Mouse (Mus musculus) thymus, adult 18-20 months (tissue): Measurements from ENCODE around the gene Rab6a.

Experiments
- DNase-seq, 2 experiments: peaks; one replicate each; pipeline ENCODE4 v3.0.0; 2022; ENCODE audit warnings: mixed read lengths in 2 of 2

Gene Rab6a

DNA sequence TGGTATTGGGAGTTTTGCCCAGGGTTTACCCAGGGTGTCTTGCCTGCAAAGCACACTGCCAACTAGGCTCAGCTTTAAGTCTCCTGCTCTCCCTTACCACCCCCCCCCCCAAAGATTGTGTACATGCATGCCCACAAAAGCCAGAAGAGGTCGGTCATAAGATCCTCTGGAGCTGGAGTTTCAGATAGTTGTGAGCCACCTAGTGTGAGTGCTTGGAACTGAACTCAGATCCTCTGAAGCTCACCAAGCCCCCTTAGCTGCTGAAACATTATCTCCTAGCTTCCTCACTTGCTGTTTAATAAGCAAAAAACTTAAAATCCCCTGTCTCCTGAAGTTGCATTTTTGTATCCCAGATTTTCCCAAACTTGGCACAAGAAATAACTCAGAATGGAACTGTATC lies 30.4 kb downstream of the Rab6a start:
- no peak for DNase-seq

DNA sequence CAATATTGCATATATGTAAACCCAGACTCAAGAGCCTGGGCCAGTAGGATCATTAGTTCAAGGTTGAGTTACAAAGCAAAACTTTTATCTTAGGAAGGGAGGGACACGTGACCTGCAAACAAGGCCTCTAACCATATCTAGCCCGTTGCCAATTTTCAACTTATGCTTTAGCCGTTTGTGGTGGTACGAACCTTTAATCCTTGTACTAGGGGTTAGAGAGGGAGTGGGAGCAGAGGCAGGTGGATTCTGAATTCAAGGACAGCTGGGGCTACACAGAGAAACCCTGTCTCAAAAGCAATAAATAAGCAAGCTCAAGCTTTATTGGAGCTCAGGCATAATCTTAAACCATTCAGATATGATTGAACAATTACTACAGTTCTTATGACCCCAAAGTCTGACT lies 35.2 kb downstream of the Rab6a start:
- no peak for DNase-seq

DNA sequence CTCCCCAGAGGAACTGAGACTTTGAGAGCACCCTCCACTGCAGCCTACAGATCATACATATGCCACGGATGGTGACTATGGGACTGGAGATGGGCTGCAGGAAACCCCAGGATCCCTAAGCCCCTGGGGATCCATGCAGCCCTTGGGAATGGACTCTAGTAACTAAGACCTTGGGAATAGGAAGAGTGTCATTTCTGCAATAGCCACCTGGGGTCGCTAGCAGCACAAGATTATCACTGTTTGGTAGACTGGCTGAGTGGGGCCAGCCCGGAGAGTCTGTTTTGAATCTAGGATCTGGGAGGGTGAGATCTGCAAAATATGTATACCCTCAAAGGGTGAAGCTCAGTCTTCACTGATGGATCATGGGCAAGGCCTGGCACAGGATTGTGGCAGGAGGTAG lies 37.9 kb downstream of the Rab6a start:
- no peak for DNase-seq

DNA sequence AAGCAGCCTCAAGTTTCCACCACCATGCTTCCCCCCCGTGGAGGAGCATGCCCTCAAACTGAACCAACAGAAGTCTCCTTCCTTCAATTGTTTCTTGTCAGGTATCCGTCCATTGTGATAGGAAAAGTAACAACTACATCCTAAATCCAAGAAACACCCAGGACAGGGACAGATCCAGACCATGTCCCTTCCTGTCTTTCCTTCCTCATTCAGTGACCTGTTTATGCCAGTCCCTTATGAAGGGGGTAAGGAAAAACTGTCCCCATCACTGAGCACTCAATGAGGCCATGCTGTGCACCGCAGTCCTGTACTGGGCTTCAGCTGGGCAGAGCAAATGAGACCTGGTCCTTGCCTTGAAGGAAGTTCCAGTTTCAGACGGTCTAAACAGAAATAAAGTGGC lies 41.9 kb downstream of the Rab6a start:
- DNase-seq: no peak

DNA sequence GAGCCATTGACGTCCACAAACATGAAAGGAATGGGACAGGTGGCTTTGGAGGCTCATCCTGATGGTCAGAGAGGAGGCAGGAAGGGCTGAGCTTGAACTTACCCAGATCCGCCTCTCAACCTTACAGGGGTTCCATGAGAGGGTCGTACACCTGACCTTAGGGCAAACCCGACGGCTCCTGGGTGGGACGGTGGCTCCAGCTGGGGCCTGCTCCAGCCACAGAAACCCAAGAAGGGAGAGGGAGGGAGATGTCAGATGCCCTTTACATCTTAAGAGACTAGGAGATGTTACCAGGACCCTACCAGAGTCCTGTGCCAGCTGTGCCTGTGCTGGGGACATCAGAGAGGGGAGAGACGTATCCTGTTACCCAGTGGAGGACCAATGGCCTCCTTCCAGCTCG lies 42.6 kb downstream of the Rab6a start:
- no peak for DNase-seq

DNA sequence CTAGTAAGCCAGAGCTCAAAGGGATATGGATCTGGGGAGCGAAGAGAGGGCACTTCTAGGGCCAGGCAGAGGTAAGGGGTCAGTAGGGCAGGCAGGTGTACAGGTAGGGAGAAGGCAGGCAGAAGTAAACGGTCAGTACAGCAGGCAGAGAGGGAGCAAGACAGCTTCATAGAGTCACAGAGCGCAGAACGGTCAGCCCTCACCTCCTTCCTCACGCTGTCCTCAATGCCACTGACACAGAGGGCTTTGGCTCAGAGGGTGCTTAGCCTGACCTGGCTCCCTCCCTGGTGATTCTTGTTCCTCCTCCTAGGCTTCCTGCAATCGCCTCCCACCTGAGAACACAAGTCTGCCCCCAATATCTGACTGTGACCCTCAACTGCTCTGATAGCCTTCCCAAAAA lies 43.2 kb downstream of the Rab6a start:
- no peak for DNase-seq

DNA sequence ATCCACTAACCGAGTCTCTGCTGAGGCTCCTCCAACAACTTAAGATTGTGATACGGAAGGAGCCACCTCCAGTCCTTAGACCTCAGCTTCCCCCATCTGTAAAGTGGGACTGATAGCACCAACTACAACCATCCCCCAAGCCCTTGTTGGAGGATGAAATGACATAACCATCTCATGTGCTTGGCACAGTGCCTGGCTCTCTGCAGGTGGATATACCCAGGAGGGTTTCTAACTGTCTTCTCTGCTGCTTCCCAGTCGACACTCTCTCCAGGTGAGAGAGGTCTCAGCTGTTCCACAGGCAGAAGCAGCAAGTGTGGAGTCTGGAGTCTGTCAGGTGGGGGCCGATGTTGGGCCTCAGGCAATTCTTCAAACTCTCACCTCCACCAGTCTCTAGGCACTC lies 43.8 kb downstream of the Rab6a start:
- DNase-seq: no peak

DNA sequence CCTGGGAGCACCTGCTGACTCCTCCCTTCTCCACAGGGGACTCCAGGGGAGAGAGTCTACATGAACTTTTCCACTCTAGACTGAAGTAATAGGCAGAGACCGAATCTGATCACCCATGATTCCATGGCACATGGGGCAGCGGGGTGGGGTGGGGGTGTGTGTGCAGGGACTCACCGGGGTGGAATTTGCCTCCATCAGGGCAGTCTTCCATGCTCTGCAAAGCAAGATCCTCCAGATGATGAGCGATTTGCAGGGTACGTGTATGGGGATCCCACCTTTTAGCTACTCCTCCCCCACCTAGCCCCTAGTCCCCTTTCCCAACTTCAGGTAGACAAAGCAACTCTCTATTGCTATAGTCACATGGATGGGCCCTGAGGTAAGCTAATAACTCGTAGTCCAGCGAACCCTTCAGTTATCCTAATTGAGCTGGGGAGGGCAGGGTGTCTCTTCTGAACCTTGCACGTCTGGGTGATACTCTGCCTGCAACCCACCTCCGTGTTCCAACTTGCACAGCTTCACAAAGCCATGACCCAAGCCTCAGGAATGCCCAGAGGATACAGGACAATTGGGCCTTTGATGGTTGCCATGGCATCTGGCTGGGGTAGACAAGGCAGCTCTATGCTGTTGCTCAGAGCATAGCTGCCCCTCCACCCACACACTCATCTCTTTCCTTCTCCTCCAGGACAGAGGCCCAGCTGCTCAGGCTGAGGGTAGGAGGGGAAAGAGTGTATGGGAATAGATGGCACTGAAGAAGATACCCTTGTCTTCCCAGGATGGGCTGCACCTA lies 46.5 kb downstream of the Rab6a start:
- DNase-seq: no peak

DNA sequence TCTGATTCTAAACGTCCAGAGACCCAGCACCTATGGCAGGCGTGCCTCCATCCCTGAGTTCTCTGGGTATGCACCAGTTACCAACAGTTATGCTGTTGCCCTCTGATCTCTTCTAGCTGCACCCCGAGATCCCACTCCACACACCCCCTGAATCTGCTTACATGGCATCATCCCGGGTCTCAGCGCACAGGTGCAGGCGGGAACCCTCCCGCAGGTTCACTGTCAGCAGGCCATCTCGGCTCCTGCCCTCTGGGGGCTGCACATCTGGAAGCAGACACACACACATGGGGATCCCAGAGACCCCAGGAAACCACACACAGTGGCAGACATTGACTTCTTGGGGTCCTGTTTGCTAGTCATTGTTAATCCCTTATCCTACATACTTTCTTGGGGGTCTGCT lies 47.2 kb downstream of the Rab6a start:
- DNase-seq: no peak

DNA sequence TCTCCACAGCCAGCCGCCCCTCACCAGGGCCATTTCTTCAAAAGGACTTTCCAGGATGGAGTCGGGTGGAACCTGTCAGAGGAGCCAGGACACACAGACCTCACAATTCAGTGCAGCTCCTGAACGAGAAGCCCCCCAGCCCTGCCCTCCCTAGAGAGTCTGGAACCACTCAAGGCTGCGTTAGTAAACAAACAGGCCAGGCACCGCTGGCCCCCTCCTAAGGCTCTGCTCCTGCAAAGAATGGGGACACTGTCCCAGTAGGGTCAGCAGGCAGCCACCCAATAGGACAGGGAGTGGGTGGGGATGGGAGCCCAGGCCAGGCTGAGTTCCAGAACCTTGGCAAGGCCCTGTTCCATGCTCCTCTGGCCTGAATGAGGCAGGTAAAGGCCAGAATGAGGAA lies 49.5 kb downstream of the Rab6a start:
- DNase-seq: no peak

DNA sequence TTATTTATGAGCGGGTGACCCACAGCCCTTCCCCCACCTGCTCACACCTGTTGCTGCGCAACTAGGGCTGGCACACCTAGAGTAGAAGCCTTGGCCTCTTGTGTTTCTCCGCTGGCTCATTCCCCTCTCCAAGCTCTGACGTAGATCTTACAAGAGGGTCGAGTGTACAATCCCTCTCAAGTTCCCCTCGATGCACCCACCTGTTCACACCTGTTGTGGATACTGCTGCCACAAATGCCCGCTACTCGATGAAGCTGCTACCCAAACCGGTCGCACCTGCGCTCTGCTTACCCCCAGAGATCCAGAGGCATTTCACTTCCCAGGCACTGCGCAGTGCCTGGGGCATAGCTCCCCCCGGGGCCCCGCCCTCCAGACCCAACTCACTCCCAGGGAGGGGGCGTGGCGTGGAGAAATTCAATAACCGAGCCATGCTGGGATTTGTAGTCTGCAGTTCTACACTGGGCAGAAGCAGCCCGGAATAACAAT lies 50.9 kb downstream of the Rab6a start:
- DNase-seq: no peak

DNA sequence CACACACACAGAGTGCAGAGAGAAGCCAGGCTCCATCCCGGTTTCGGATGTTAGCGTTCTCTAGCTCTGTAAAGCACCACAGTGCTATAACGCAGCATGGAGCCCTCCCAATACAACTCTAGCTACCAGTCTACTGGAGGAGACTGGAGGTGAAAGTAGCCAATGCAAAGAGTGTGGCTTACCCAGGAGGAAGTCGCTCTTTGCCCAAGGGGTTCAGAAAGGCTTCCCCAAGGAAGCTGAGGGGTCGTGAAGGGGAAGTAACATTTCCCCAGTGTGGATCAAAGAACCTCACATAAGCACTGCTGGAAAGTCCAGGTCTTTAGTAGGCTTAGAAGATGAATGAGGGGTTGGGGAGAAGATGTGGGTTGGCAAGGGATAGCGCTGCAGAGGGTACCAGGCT lies 54.1 kb downstream of the Rab6a start:
- DNase-seq: no peak

DNA sequence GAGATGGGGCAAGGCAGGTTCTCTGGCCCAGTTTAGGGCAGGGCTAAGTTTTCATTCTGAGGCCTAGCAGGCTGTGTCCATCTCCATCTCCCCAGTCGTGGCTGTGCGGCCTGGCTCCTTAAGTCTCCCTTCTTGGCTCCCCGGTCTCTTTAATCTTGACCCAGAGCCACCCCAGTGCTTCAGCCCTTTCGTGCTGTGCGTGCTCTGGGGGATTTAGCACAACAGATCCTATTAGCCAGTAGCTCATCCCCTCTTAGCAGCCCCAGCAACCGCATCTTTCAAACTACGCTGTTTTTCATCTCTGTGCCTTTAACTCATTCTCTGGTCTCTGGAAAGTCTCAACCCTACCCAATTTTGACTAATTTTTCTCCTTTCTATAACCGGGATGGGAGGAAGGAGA lies 55.0 kb downstream of the Rab6a start, which contains the start of gene Plekhb1:
Plekhb1 (minus strand) TSS at position 184 of the 400 bp plus-strand sequence.
- DNase-seq: no peak

DNA sequence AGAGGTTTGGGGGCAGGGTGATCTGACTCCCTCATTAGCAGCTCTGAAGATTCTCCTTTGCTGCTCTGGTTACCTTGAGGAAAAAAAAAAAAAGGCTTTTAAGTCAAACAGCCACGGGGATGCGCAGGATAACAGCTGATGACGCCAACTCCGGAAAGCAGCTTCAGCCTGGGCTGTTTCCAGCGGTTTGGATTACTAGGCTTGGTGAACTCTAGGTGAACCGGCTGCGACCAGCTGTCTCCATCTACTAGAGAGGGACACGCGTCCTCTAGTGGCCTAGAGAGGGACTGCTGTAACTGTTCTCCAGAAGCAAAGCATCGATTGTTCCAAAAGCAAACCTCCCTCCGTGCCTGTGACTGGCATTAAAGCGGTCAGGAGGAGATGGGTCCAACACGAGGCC lies 56.0 kb downstream of the Rab6a start:
- DNase-seq: peak; percentile 43 to 51

DNA sequence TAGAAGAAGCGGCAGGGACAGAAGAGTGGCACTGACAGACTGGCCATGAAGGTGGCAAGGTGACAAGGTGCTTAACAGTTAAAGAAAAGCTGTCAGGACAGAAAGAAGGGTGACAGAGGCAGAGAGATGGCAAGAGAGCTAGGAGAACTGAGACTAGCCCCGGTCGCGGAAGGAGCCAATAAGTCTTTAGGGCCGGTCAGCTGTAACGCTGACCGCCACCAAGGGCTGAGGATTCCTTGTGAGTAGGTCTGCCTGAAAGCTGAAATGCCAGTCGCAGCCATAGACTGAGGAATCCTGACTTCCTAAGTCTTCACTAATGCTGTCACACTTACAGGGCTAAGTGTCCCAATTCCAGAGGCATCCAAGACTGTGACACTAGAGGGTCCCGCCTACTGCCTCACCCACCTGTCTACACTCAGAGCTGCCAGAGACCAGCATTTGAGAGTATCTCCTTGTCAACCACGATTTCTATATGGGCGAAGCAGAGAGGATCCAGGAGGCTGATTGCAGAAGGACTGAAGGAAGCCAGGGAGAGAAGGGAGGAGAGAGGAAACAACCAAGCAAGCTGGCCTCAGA lies 56.6 kb downstream of the Rab6a start:
- no peak for DNase-seq

DNA sequence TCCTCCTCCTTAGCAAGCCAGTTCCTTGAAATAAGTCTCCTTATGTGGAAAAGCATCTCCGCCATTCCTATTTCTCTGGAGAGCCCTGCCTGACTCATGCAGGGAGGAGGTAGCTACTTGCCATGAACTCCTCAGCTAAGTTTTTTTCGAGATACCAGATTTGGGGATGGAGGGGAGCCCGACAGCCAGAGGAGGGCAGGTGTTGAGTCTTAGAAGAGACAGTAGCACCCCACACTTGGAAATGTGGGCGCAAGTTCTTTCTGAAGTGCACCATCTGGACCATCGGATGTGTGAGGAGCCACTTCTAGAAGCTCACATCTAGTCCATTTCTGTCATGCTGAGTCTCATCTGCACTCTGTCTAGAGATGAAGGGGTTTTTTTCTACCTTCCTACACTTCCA lies 63.4 kb downstream of the Rab6a start:
- no peak for DNase-seq

DNA sequence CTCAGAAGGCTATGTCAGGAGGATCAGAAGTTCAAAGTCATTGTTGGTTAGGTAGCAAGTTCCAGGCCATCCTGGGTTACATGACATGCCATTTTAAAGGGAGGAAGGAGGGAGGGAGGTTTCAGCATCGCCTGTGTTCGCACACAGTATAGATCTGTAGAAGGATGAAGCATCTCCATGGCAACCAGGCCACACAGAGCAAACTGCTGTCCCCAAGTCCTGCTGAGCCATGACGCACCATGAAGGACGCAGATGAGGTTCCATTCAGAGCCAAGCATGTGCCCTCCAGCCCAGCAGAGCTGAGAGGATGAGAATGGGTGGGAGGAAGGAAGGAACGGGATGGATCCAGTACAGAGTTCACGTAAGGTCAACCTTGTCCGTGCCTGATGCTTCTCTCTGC lies 66.2 kb downstream of the Rab6a start:
- no peak for DNase-seq

DNA sequence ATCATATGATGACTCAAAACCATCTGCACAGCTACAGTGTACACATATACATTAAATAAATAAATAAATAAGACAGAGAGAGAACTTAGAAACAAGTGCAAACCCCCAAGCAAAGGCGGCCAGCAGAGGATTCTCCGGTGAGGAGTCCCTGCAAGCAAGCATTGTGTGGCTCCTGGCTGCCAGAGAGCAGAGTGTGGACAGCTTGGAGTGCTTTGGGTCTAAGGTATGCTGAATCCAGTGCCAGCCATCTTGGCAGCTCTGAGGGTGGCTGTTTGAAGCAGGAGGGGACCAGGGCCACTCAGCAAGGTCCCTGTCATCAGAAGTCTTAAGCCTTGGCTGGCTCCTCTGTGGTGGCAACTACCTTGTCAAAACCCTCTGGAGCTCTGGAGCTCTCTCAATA lies 67.7 kb downstream of the Rab6a start:
- DNase-seq: no peak

DNA sequence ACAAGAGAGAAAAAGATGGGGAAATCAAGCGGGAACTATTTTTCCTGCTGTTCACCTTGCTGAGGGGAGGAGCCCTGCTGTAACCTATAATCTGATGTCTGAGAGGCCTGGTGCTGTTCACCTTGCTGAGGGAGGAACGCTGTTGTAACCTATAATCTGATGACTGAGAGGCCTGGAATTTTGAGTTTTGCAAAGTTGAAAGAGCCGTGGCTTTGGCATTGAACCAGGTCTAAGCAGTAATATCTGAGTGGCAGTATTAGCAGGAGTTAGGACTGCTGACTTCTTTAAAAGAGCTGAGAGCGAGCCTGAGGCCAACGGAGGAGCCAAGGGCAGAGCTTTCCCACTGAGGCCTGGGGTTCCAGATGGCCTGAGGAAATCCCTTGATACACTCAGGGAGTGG lies 70.8 kb downstream of the Rab6a start:
- DNase-seq: no peak

DNA sequence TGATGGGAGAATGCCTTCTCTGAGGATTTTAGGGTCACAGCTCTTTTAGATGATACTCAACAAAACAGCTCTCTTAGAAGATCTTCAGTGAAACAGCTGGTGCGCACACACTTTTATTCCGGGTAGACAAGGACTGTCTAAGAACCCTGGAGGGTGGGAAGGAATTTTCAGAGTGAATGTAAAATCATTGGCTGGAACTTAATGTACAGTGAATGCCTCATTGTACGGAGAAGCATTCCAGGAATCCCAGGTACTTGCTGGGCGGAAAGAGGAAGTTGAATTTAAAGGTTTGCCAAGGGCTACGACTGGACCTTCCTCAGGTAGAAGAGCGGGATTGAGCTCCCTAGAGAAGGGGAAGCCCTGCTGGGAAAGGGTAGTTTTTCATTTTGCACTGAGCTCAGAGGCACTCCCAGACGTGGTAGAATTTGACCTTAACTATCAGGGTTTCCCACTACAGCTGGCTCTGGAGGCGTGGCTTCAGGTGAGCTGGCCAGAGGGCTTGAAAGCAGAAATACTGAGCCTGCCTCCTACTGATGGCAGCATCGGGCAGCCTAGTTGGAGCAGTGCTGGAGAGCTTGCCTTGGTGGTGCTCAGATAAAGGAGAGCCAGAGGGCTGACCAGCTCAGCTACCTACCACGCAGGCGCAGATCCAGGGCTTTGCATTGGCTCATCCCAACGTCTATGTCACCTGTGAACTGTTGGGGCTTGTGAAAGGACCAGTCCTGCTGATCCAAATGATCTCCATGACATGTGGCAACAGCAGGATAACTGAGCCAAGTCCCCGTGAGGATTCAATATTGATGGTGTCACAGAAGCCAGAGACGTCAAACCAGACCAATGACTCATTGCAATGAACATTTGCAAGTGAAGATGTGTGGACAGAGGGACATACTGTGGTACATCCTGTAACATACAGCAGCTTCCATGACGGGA lies 72.0 kb downstream of the Rab6a start:
- DNase-seq: no peak

DNA sequence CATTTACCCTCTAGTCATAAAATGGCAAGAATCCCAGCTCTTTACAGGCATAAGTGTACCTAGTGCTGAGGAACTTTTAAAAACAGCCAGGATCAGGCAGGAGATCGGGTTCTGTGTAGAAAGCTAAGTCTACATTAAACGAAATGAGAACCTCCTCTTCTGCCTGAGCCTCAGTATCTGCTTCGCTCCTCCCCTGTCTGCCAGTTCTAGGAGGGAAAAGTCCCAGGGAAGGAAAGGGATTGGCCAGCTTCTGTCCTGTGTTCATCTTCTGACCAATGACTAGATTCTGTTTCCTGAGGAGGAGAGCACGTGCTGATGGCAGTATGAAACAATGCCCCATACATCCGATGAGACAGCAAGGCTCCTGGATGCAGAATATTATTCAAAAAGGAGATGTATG lies 73.9 kb downstream of the Rab6a start:
- DNase-seq: no peak

DNA sequence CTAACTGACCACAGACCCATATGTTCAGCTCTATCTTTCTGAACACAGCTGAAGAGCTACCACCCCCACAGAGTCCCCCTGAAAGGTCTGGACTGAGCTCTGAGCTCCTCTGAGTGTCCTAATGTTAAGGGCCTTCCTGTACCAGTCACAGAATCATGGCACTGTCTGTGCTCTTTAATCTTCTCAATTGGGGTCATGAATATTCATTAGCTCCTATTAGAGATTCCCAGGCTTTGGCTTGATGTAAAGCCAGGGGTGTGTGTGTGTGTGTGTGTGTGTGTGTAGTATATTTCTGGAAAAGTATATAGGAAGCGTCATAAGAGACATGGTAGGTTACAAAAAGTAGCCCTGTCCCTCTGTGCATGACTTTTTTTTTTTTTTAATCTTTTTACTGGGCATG lies 76.0 kb downstream of the Rab6a start:
- DNase-seq: no peak

DNA sequence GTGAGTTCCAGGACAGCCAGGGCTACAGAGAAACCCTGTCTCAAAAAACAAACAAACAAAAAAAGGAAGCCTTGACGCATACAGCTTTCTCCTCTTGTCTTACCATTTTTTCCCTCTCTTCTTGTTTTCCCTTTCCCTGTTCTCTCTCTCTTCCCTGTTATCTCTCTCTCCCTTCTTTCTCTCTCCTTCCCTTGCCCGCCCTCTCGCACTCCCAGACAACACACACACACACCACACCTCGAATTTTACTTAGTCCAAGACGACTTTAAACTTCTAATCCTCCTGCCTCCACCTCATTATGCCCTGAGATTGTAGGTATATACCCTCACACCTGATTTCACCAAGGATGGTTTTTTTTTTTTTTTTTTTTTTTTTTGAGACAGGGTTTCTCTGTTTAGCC lies 76.9 kb downstream of the Rab6a start:
- no peak for DNase-seq

DNA sequence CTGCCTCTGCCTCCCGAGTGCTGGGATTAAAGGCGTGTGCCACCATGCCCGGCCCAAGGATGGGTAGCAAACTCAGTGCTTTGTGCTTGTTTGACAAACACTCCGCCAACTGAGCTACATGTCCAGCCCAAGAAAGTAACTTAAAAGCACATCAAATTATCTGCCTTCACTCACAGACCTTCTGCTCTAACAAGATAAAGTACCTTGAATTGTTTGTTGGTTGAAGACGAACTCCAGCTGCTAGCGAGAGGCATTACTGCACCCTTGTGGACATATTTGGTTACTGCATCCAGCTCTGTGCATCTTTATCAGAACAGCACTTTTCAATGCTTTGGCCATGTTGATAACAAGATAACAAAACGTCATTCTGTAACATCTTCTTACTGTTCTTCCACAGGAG lies 77.3 kb downstream of the Rab6a start:
- no peak for DNase-seq
